Mouse (Mus musculus) large intestine, adult 2 months (tissue): ENCODE results near the gene Arid3c. TPM values are rescaled to one million over a fixed set of nuclear protein-coding genes. Genes with fewer than 3 reads are reported as not detected.

ENCODE experiments used
- DNase-seq: peaks from one replicate; pipeline ENCODE4 v3.0.0-alpha.2; 2012; ENCODE audit warnings: low read depth, low spot score
- WGBS: fragments of 180-500 bp; shearing (Covaris S2); methylation state at CpG from one replicate; pipeline ENCODE4 v1.1.7; 2018; 5-methylcytosine and 5-hydroxymethylcytosine counted together
- polyA plus RNA-seq: library from polyadenylated mRNA; depleted of rRNA; stranded (reverse); fragments of >200 nt; gene quantifications from 2 replicates; pipeline ENCODE4 v1.2.3, GENCODE M21; 2012

Arid3c gene
- polyA plus RNA-seq, 1 experiment, result 0.04 TPM

GRCm38 (mm10) chr4:41754797-41755337 is 23.9 kb upstream of the Arid3c start, which contains the start of gene Galt:
Galt (plus strand) TSS chr4:41755228.
- WGBS, result 10% methylated on average over 14 of the region's 14 CpGs
- DNase-seq, result peak; percentile 68

- WGBS, result 83% methylated on average over 1 of the region's 1 CpGs
- no peak for DNase-seq
Measured at GRCm38 (mm10) chr4:41745021-41745420, 14.1 kb upstream of the Arid3c start.

- DNase-seq, result no peak
- WGBS, result 81% methylated on average over 2 of the region's 2 CpGs
Measured at GRCm38 (mm10) chr4:41744131-41744530, 13.2 kb upstream of the Arid3c start.

GRCm38 (mm10) chr4:41741158-41741560 is 10.2 kb upstream of the Arid3c start:
- under 1% methylated on average over 27 of the region's 27 CpGs for WGBS
- DNase-seq, result peak; percentile 73

- WGBS, result 1% methylated on average over 48 of the region's 48 CpGs
- no peak for DNase-seq
Measured at GRCm38 (mm10) chr4:41740380-41741157, 9.6 kb upstream of the Arid3c start.

- DNase-seq, result no peak
- 85% methylated on average over 13 of the region's 13 CpGs for WGBS
Measured at GRCm38 (mm10) chr4:41739260-41739659, 8.3 kb upstream of the Arid3c start.

- no peak for DNase-seq
- 25% methylated on average over 1 of the region's 1 CpGs for WGBS
Measured at GRCm38 (mm10) chr4:41738256-41738603, 7.3 kb upstream of the Arid3c start.

- DNase-seq, result no peak
- 7% methylated on average over 8 of the region's 8 CpGs for WGBS
Measured at GRCm38 (mm10) chr4:41737602-41738255, 6.8 kb upstream of the Arid3c start.

- WGBS, result 27% methylated on average over 20 of the region's 20 CpGs
- no peak for DNase-seq
Measured at GRCm38 (mm10) chr4:41726826-41727621, 3.9 kb downstream of the Arid3c start.

GRCm38 (mm10) chr4:41722918-41723351 is 8.0 kb downstream of the Arid3c start, which contains the start of gene Dctn3:
Dctn3 (minus strand) TSS chr4:41723170.
- peak; percentile 89 for DNase-seq
- WGBS, result under 1% methylated on average over 27 of the region's 27 CpGs

- WGBS, result 88% methylated on average over 6 of the region's 6 CpGs
- no peak for DNase-seq
Measured at GRCm38 (mm10) chr4:41716834-41717233, 14.1 kb downstream of the Arid3c start.

GRCm38 (mm10) chr4:41715596-41715995 is 15.3 kb downstream of the Arid3c start:
- no peak for DNase-seq
- 85% methylated on average over 5 of the region's 5 CpGs for WGBS

GRCm38 (mm10) chr4:41715082-41715481 is 15.9 kb downstream of the Arid3c start:
- 71% methylated on average over 8 of the region's 8 CpGs for WGBS
- DNase-seq, result no peak

- 12% methylated on average over 8 of the region's 8 CpGs for WGBS
- no peak for DNase-seq
Measured at GRCm38 (mm10) chr4:41714276-41714675, 16.7 kb downstream of the Arid3c start.

- under 1% methylated on average over 61 of the region's 61 CpGs for WGBS
- no peak for DNase-seq
Measured at GRCm38 (mm10) chr4:41713197-41714067, 17.5 kb downstream of the Arid3c start, which contains the start of gene Rpp25l. Rpp25l (minus strand) TSS chr4:41713534.

- WGBS, result 19% methylated on average over 31 of the region's 31 CpGs
- DNase-seq, result no peak
Measured at GRCm38 (mm10) chr4:41712421-41713196, 18.3 kb downstream of the Arid3c start.

GRCm38 (mm10) chr4:41711705-41712375 is 19.1 kb downstream of the Arid3c start:
- WGBS, result 32% methylated on average over 16 of the region's 16 CpGs
- DNase-seq, result no peak

- DNase-seq, result no peak
- WGBS, result 62% methylated on average over 4 of the region's 4 CpGs
Measured at GRCm38 (mm10) chr4:41710229-41710628, 20.7 kb downstream of the Arid3c start.
